Mouse (Mus musculus) layer of hippocampus, adult 2 months (tissue): ENCODE measurements around the gene 4930452B06Rik. TPM values are rescaled to one million over a fixed set of nuclear protein-coding genes. Genes with fewer than 3 reads are reported as not detected.
A peak's percentile ranks its signal among the peaks of the same experiment; 100 is the strongest.

Source experiments
- DNase-seq, 2 experiments: peaks; one replicate each; pipeline ENCODE4 v3.0.0; 2022; ENCODE audit warnings: low spot score in 2 of 2
- H3K27ac ChIP-seq: fragments of 200-600 bp; 2 replicates; pipeline ENCODE4 v1.8.1; 2022
- H3K4me3 ChIP-seq: fragments of 200-600 bp; 2 replicates; pipeline ENCODE4 v1.8.1; 2022; ENCODE audit warnings: mild to moderate bottlenecking
- CTCF ChIP-seq: fragments of 200-600 bp; conservative IDR thresholded peaks from 2 replicates; pipeline ENCODE4 v1.8.1; 2022; ENCODE audit warnings: antibody characterized with exemption, mild to moderate bottlenecking, moderate library complexity
- total RNA-seq, 2 experiments: library from RNA; stranded (reverse); gene quantifications; 2 replicates each; pipeline ENCODE4 v1.2.3; 2021

The 4930452B06Rik gene
- total RNA-seq, 2 experiments from 2014 or later = 4.9 to 5.7 TPM

DNA sequence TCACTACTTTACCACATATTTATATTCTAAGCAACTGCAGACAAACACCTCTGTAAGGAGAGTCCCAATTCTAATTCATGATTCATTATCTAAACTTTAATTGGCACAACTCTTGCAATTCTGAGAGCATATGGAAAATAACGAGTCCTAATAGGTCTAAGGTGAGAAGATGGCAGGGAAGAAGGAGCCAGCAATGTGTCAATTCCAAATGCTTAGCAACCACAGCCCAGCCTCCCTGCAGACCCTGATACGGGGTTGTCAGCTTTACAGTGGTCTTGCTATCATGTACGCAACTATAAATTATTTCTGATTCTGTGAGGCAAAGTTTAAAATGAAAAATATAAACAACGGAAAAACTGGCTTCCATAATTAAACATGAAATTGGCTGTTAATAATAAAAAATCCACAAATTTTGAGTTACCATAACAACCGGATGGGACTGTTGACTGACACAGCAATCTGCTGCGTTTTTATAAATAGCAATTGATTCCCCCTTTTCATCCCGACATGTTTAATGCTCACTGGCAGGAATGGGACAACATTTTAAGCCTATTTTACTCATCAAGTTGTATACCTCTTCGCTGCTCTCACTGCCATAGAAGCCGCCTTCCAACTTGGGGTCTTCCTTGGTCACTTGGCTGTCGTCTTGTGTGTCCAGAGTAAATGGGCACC, 155.6 kb downstream of the 4930452B06Rik start:
- DNase-seq = peak in 1 of 2 experiments; percentile 43
- Histone ChIP-seq H3K27ac (peak overlapping the region; percentile 94), H3K4me3 (no peak overlapping the region)
- TF ChIP-seq CTCF = no peak

GRCm38 (mm10) chr14:8508669-8509068, 157.4 kb downstream of the 4930452B06Rik start:
- DNase-seq = no peak
- Histone ChIP-seq H3K27ac (peak overlapping the region; percentile 25; the same call in 1 of the 2 replicates), H3K4me3 (no peak overlapping the region)
- TF ChIP-seq CTCF = no peak

- H3K4me3 ChIP-seq = no peak overlapping the region
- DNase-seq = no peak
- H3K27ac ChIP-seq = peak overlapping the region; percentile 51
- TF ChIP-seq CTCF = no peak
Measured at GRCm38 (mm10) chr14:8504206-8504605, 161.8 kb downstream of the 4930452B06Rik start.

DNA sequence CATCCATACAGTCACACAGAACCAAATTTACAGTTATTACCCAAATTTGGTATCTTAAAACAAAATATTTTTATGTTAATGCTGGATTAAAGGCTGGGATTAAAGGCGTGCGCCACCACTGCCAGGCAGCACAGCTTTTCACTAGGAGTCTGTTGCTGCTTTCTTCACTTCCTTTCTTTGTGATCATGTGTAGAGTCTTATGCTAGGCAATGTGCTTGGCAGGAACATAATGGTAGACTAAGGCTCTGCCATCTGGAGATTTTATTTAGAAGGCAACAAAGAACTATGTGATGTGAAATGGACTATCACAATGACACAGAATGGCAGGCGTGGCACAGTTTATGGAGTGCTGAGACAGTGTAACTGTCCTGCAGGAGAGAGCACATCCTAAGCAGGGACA, 162.7 kb downstream of the 4930452B06Rik start:
- Histone ChIP-seq H3K27ac (peak overlapping the region; percentile 51), H3K4me3 (no peak overlapping the region)
- no peak for TF ChIP-seq CTCF
- DNase-seq = peak in 1 of 2 experiments; percentile 19

- no peak overlapping the region for H3K4me3 ChIP-seq
- TF ChIP-seq CTCF = no peak
- DNase-seq = no peak
- H3K27ac ChIP-seq = no peak overlapping the region
Measured at GRCm38 (mm10) chr14:8502496-8502895, 163.5 kb downstream of the 4930452B06Rik start.

DNA sequence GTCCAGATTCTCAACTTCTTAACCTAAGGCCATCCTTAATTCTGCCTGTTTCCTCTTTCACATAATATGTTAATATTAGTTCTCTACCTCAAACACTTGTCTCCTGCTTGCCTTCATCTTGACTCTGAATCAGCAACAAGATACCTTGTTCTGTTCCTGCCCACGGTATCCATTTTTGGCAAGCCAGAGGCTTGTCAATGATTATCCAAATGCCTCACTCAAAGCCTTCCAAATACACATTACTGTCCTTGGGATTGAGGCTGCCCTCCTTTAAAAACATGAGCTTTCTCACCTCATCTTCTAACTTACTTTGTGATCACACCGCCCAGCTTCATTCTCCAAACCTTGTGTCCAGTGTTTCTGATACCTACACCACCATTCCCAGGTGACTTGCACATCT, 170.3 kb downstream of the 4930452B06Rik start:
- H3K27ac ChIP-seq = no peak overlapping the region
- H3K4me3 ChIP-seq = no peak overlapping the region
- no peak for TF ChIP-seq CTCF
- no peak for DNase-seq

DNA sequence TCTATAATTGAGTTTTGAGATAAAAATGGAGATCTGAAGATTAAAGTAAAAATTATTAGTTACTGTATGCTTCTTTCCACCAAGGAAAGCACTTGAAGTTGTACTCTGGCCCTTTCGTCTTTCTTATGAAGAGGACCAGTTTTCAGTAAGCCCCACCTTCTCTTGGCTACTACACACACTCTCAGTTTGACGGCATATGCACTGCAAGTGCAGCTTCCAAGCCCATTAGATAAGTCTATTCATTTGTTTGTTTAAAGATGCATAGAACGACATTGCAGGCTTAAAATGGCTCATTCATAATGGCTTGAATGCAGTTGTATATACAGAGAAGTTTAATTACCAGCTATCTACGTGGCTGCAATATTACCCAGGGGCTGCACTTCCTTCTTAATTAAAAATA, 171.1 kb downstream of the 4930452B06Rik start:
- no peak for DNase-seq
- TF ChIP-seq CTCF = no peak
- no peak overlapping the region for H3K27ac ChIP-seq

GRCm38 (mm10) chr14:8494260-8494659, 171.8 kb downstream of the 4930452B06Rik start:
- H3K4me3 ChIP-seq = no peak overlapping the region
- DNase-seq = no peak
- no peak overlapping the region for H3K27ac ChIP-seq
- no peak for TF ChIP-seq CTCF

More for the DNA sequence above, 171.1 kb downstream of the 4930452B06Rik start:
- H3K4me3 ChIP-seq = no peak overlapping the region

DNA sequence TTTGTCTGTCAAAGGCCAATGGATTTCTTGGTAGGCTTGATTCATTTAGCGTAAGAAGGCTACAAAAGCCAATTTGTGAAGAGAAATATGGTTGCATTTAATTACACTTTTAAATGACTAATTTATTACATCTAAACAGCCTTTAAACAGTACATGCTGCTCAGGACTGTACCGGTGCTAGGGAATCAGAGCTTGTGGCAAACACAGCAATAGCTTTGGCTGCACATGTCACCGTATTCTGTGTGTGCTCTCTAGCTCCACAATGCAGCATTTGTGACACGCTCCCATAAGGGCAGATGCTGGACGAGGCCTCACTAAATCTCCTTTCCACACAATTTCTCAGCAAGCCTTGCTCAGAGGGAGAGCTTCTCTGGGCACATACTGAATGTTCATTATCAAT, 187.9 kb downstream of the 4930452B06Rik start:
- peak overlapping the region; percentile 41; the same call in 1 of the 2 replicates for H3K27ac ChIP-seq
- no peak for TF ChIP-seq CTCF

GRCm38 (mm10) chr14:8477348-8477747, 188.7 kb downstream of the 4930452B06Rik start:
- Histone ChIP-seq H3K27ac (peak overlapping the region; percentile 12), H3K4me3 (no peak overlapping the region)
- no peak for DNase-seq
- no peak for TF ChIP-seq CTCF

More for the DNA sequence above, 187.9 kb downstream of the 4930452B06Rik start:
- no peak for DNase-seq
- H3K4me3 ChIP-seq = no peak overlapping the region

DNA sequence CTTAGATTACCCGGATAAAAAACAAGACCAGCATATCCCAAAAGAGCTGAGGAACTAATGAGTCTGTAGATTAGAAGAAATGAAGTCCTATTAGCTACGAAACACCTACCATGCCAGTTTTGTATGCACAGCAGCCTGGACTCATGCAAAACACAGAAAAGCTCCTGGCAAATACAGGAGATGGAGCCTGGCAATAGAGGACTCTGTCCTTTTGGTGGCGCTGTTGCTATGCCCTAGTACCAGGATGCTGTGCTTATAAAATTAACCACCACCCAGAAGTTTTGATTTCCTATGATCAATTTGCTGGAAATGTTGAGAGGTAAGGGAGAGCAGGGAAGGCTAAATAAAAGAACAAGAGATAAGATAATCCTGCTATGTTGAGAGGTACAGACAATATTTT, 189.4 kb downstream of the 4930452B06Rik start:
- Histone ChIP-seq H3K4me3 (no peak overlapping the region), H3K27ac (peak overlapping the region; percentile 12)
- peak; percentile 67 to 77 for DNase-seq
- peak; percentile 90 for TF ChIP-seq CTCF

GRCm38 (mm10) chr14:8475851-8476250, 190.2 kb downstream of the 4930452B06Rik start:
- no peak for DNase-seq
- Histone ChIP-seq H3K4me3 (no peak overlapping the region), H3K27ac (no peak overlapping the region)
- TF ChIP-seq CTCF = no peak

- Histone ChIP-seq H3K4me3 (no peak overlapping the region), H3K27ac (no peak overlapping the region)
- no peak for TF ChIP-seq CTCF
- no peak for DNase-seq
Measured at GRCm38 (mm10) chr14:8472884-8473283, 193.2 kb downstream of the 4930452B06Rik start.
